Mouse (Mus musculus): ENCODE results near the gene Plcl2.

DNA sequence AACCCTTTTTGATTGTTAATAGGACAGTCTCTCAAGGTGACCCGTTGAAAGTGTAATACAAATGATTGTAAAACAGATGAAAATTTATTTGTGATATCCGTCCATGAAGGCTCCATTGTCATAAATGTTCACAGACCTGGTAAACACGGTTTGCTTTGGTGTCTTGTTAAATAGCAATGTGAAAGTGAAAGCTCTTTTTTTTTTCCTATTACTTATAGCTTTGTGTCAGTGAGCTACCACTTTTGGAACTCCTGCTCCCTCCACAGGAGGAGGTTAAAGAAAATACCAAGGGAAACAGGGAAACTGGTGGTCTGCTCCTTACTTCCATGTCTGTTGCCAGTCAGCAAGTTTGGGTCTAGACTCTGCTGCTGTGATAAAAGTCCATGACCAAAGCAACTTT lies 71.2 kb downstream of the Plcl2 start:
- TF ChIP-seq CTCF (IDR thresholded peaks at IDR 0.05; ENCODE audit: low read depth, low read length): no peak
- TF ChIP-seq EP300 (IDR thresholded peaks at IDR 0.05; ENCODE audit: insufficient read depth, low read depth, low read length): no peak
